ENCODE assay signal across 17 mouse cellular contexts in the genomic region with DNA sequence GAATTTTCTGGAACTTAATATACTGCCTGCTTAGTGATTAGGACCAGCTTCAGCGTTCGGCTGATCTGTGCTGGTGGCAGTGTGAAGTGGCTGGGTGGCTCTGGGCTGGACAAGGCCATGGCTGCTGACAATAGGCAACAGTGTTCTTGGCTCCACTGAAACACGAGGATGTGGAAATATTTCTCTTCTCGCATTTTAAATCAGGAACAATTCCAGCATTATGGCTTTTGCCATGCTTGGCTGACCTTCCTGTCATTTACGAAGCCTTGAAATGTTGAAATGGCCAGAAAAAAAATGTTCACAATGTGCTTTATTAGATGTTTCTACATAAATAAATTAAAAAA.
"Had no signal": no experiment of that assay in that cellular context is flagged by ENCODE, and none has a peak within 500 bp of the region (broad histone marks: within the 10 kb centered on the region; RNA-seq: fewer than 3 reads in every experiment).

No protein-coding gene starts in this region.

- H3K9me3 ChIP-seq: limb, embryonic 13.5 days; liver, embryonic 12.5 days; midbrain, embryonic 10.5 days; neural tube, embryonic 15.5 days had no signal

- H3K4me2 ChIP-seq: limb, embryonic 13.5 days; liver, embryonic 12.5 days; lung, embryonic 14.5 days; neural tube, embryonic 15.5 days had no signal

- H3K4me1 ChIP-seq: neural tube, embryonic 15.5 days had no signal

- H3K27me3 ChIP-seq: limb, embryonic 13.5 days; liver, embryonic 12.5 days; neural tube, embryonic 15.5 days had no signal

- ATAC-seq: liver, embryonic 12.5 days had no signal

- DNase-seq: kidney, adult 11 months; kidney, adult 9 months; kidney, postnatal 36 days; layer of hippocampus, postnatal 36 days; left cerebral cortex, postnatal 4 days; lung, embryonic 14.5 days; midbrain, embryonic 14.5 days; right cerebral cortex, adult 18-20 months; right cerebral cortex, postnatal 25 days; thymus, postnatal 14 days had no signal

- H3K27ac ChIP-seq: kidney, postnatal 0 days; limb, embryonic 13.5 days; liver, embryonic 12.5 days; midbrain, embryonic 10.5 days; neural tube, embryonic 15.5 days; stomach, postnatal 0 days had no signal

- H3K9ac ChIP-seq: limb, embryonic 13.5 days; liver, embryonic 12.5 days; lung, embryonic 14.5 days; neural tube, embryonic 15.5 days had no signal

- H3K36me3 ChIP-seq: limb, embryonic 13.5 days; liver, embryonic 12.5 days; midbrain, embryonic 10.5 days; neural tube, embryonic 15.5 days had no signal

- H3K4me3 ChIP-seq: limb, embryonic 13.5 days; liver, embryonic 12.5 days; midbrain, embryonic 10.5 days; myocyte; neural tube, embryonic 15.5 days had no signal
